Mouse (Mus musculus): ENCODE data around the gene Utp4. TPM values are rescaled to one million over a fixed set of nuclear protein-coding genes. Genes with fewer than 3 reads are reported as not detected.

Gene Utp4
- total RNA-seq, 1 experiment, result 118 TPM

DNA sequence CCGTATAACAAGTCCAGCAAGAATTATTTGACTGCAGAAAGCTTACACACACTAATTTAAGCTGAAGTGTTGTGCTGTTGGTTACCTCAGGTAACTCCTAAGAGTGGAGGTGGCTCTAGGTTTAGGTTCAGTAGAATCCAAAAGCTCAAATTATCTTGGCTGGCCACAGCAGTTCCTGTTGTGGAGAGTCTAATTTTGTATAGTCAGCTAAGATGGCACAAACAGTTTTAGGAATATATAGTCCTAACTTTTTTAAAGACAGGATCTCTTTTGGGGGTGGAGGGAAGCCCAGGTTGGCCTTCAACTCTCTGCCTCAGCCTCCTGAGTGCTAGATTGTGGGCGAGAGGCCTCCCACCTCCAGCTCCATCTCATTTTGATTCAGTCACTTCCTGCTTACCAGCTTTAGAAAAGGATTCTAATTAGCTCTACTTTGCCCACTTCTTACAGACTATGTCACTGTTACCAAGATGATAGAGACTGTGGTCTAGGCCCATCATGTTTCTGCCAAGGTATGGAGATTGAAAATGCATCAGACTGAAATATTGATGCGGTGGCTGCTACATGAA is 55.3 kb downstream of the Utp4 start:
- TF ChIP-seq ZC3H11A (IDR thresholded peaks at IDR 0.05; ENCODE audit: borderline replicate concordance, low read depth, low read length), result no peak
- TF ChIP-seq CHD2 (IDR thresholded peaks at IDR 0.05; ENCODE audit: low read depth, low read length), result no peak
- TF ChIP-seq HCFC1 (IDR thresholded peaks at IDR 0.05; ENCODE audit: borderline replicate concordance, insufficient read depth, low read length), result no peak
- TF ChIP-seq ZNF384 (IDR thresholded peaks at IDR 0.05; ENCODE audit: low read depth, low read length), result no peak
- no peak for TF ChIP-seq MAFK (IDR thresholded peaks at IDR 0.05; ENCODE audit: insufficient read depth, low read depth, low read length)
- H3K36me3 ChIP-seq (ENCODE audit: control insufficient read depth, insufficient read depth, low read length, poor library complexity, severe bottlenecking), result no peaks in the 10 kb centered on the region
- DNase-seq (ENCODE audit: low read depth, low spot score), result no peak
- no peak overlapping the region for H3K9ac ChIP-seq (ENCODE audit: insufficient read depth, low read depth, low read length, poor library complexity, severe bottlenecking)
- H3K27ac ChIP-seq (ENCODE audit: insufficient read depth, low read depth, low read length, poor library complexity, severe bottlenecking), result no peak overlapping the region
- in situ Hi-C loops (cut with MboI; ENCODE audit: low sequenced_read_pairs in 2 of 2, unreplicated experiment in 2 of 2), result no loop called here
- H3K9me3 ChIP-seq (ENCODE audit: control insufficient read depth, insufficient read depth, low read depth, low read length), result no peaks in the 10 kb centered on the region
- no peak overlapping the region for H3K4me3 ChIP-seq (ENCODE audit: insufficient read depth in 1 of 2, low read depth in 1 of 2, low read length in 2 of 2, poor library complexity in 1 of 2, severe bottlenecking in 1 of 2)
- peaks cover 8 to 13% of the 10 kb centered on the region in 2 experiments for H3K4me1 ChIP-seq (ENCODE audit: control insufficient read depth in 2 of 2, insufficient read depth in 2 of 2, low read length in 2 of 2, poor library complexity in 1 of 2)

DNA sequence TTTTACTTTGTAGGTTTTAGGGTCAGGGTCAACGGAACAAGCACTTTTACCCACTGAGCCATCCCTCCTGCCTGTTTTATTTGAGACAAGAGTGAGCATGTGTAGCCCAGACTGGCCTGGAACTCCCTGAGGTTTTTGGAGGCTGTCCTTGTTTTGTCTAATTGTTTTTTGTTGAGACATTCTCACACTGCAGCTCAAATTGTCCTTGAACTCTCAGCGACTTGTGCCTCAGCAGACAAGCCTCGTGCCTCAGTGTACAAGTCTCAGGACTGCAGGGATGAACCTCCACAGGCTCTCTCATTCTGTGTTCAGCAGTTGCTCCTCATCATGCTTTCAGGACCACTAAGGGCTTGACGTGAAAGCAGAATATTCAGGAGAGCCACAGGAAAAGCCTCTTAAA is 58.3 kb downstream of the Utp4 start:
- TF ChIP-seq MAFK (IDR thresholded peaks at IDR 0.05; ENCODE audit: insufficient read depth, low read depth, low read length) (no peak), ZC3H11A (IDR thresholded peaks at IDR 0.05; ENCODE audit: borderline replicate concordance, low read depth, low read length) (no peak), HCFC1 (IDR thresholded peaks at IDR 0.05; ENCODE audit: borderline replicate concordance, insufficient read depth, low read length) (no peak), ZNF384 (IDR thresholded peaks at IDR 0.05; ENCODE audit: low read depth, low read length) (no peak), CHD2 (IDR thresholded peaks at IDR 0.05; ENCODE audit: low read depth, low read length) (no peak)
- in situ Hi-C loops (cut with MboI; ENCODE audit: low sequenced_read_pairs in 2 of 2, unreplicated experiment in 2 of 2), result no loop called here
- no peak for DNase-seq (ENCODE audit: low read depth, low spot score)
- peaks cover 5 to 11% of the 10 kb centered on the region in 2 experiments; a peak in 2 of 4 replicates for H3K4me1 ChIP-seq (ENCODE audit: control insufficient read depth in 2 of 2, insufficient read depth in 2 of 2, low read length in 2 of 2, poor library complexity in 1 of 2)
- no peak overlapping the region for H3K4me3 ChIP-seq (ENCODE audit: insufficient read depth in 1 of 2, low read depth in 1 of 2, low read length in 2 of 2, poor library complexity in 1 of 2, severe bottlenecking in 1 of 2)
- no peak overlapping the region for H3K9ac ChIP-seq (ENCODE audit: insufficient read depth, low read depth, low read length, poor library complexity, severe bottlenecking)
- no peaks in the 10 kb centered on the region for H3K9me3 ChIP-seq (ENCODE audit: control insufficient read depth, insufficient read depth, low read depth, low read length)
- no peaks in the 10 kb centered on the region for H3K36me3 ChIP-seq (ENCODE audit: control insufficient read depth, insufficient read depth, low read length, poor library complexity, severe bottlenecking)
- H3K27ac ChIP-seq (ENCODE audit: insufficient read depth, low read depth, low read length, poor library complexity, severe bottlenecking), result no peak overlapping the region; the same call in 1 of the 2 replicates

DNA sequence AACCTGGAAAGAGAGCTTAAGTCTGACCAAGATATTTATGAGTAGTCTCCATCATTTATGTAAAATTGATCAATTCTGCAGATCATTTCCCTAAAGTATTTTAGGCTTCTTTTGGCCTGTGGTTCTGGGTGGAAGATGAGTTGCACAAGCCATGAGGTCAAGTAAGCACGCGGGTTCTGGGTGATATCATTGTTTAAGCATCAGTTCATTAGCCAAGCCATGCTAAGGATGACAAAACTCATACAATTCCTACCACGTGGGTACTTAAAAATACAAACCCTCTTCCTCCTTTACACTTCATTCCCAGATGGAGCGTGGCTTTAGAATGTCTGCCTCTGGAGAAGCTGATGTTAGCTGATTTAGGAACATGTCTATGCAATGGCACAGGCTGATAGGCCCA is 60.1 kb downstream of the Utp4 start:
- no peak for TF ChIP-seq ZNF384 (IDR thresholded peaks at IDR 0.05; ENCODE audit: low read depth, low read length)
- TF ChIP-seq ZC3H11A (IDR thresholded peaks at IDR 0.05; ENCODE audit: borderline replicate concordance, low read depth, low read length), result no peak
- no peak for TF ChIP-seq MAFK (IDR thresholded peaks at IDR 0.05; ENCODE audit: insufficient read depth, low read depth, low read length)
- TF ChIP-seq CHD2 (IDR thresholded peaks at IDR 0.05; ENCODE audit: low read depth, low read length), result no peak
- TF ChIP-seq HCFC1 (IDR thresholded peaks at IDR 0.05; ENCODE audit: borderline replicate concordance, insufficient read depth, low read length), result no peak
- Histone ChIP-seq H3K4me1 (ENCODE audit: control insufficient read depth in 2 of 2, insufficient read depth in 2 of 2, low read length in 2 of 2, poor library complexity in 1 of 2) (peaks cover 3 to 6% of the 10 kb centered on the region in 2 experiments; a peak in 2 of 4 replicates), H3K9me3 (ENCODE audit: control insufficient read depth, insufficient read depth, low read depth, low read length) (no peaks in the 10 kb centered on the region), H3K27ac (ENCODE audit: insufficient read depth, low read depth, low read length, poor library complexity, severe bottlenecking) (no peak overlapping the region), H3K36me3 (ENCODE audit: control insufficient read depth, insufficient read depth, low read length, poor library complexity, severe bottlenecking) (0 out of 2 replicates have a peak, but pooled peaks cover 2% of the 10 kb centered on the region), H3K9ac (ENCODE audit: insufficient read depth, low read depth, low read length, poor library complexity, severe bottlenecking) (no peak overlapping the region), H3K4me3 (ENCODE audit: insufficient read depth in 1 of 2, low read depth in 1 of 2, low read length in 2 of 2, poor library complexity in 1 of 2, severe bottlenecking in 1 of 2) (no peak overlapping the region)
- in situ Hi-C loops (cut with MboI; ENCODE audit: low sequenced_read_pairs in 2 of 2, unreplicated experiment in 2 of 2), result no loop called here
- no peak for DNase-seq (ENCODE audit: low read depth, low spot score)

DNA sequence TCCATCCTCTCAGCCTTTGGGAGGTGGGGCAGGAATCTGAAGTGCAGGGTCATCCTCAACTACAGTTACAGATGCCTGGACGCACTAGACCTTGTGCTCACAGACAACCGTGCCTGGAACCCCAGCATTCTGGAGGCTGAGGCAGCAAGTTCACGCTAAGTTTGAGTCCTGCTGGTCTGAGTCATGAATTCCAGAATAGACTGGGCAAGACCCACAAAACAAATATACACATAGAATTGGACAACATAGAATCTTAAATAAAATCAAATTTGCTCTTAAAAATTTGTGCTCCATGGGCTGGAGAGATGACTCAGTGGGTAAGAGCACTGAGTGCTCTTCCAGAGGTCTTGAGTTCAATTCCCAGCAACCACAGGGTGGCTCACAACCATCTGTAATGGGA is 63.6 kb downstream of the Utp4 start:
- Histone ChIP-seq H3K9me3 (ENCODE audit: control insufficient read depth, insufficient read depth, low read depth, low read length) (no peaks in the 10 kb centered on the region), H3K4me3 (ENCODE audit: insufficient read depth in 1 of 2, low read depth in 1 of 2, low read length in 2 of 2, poor library complexity in 1 of 2, severe bottlenecking in 1 of 2) (no peak overlapping the region), H3K9ac (ENCODE audit: insufficient read depth, low read depth, low read length, poor library complexity, severe bottlenecking) (no peak overlapping the region), H3K4me1 (ENCODE audit: control insufficient read depth in 2 of 2, insufficient read depth in 2 of 2, low read length in 2 of 2, poor library complexity in 1 of 2) (peaks cover 2 to 3% of the 10 kb centered on the region in 2 experiments; a peak in 3 of 4 replicates), H3K36me3 (ENCODE audit: control insufficient read depth, insufficient read depth, low read length, poor library complexity, severe bottlenecking) (0 out of 2 replicates have a peak, but pooled peaks cover 2% of the 10 kb centered on the region), H3K27ac (ENCODE audit: insufficient read depth, low read depth, low read length, poor library complexity, severe bottlenecking) (0 out of 2 replicates have a peak overlapping the region, but pooled peaks have one; percentile 12)
- no peak for TF ChIP-seq MAFK (IDR thresholded peaks at IDR 0.05; ENCODE audit: insufficient read depth, low read depth, low read length)
- no peak for TF ChIP-seq ZNF384 (IDR thresholded peaks at IDR 0.05; ENCODE audit: low read depth, low read length)
- TF ChIP-seq ZC3H11A (IDR thresholded peaks at IDR 0.05; ENCODE audit: borderline replicate concordance, low read depth, low read length), result no peak
- TF ChIP-seq HCFC1 (IDR thresholded peaks at IDR 0.05; ENCODE audit: borderline replicate concordance, insufficient read depth, low read length), result no peak
- no peak for TF ChIP-seq CHD2 (IDR thresholded peaks at IDR 0.05; ENCODE audit: low read depth, low read length)
- DNase-seq (ENCODE audit: low read depth, low spot score), result no peak
- in situ Hi-C loops (cut with MboI; ENCODE audit: low sequenced_read_pairs in 2 of 2, unreplicated experiment in 2 of 2), result no loop called here

Data from ES-E14 (cell line).